Mouse (Mus musculus) urinary bladder, adult 18-20 months (tissue): ENCODE results near the gene Vmn1r23.
"Not testable (repeated sequence)": the region's sequence is repeated elsewhere in the genome, so short reads cannot be mapped to it uniquely, and the experiment has no call there.

ENCODE experiments used
- DNase-seq, 2 experiments: peaks; one replicate each; pipeline ENCODE4 v3.0.0; 2022; ENCODE audit warnings: low spot score in 2 of 2, mixed read lengths in 2 of 2

Gene Vmn1r23

DNA sequence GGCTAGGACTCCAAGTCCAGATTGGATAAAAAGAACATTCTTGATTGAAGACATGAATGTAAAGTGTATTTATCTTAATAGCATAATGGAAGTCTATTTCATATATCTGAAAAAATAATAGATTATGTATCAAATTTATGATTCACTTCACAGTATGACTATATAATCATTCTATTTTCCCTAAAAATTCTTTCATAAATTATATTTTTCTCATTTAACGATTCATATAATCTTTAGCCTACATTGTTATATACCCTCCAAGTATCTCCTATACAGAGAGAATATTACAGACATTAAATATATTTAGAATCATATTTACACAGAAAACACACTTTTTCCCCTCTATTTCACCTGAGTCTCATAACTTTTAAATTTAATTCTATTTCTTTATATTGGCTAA is at the start of gene Vmn1r23:
Vmn1r23 (minus strand) TSS at position 101 of the 400 bp plus-strand sequence.
- DNase-seq = no peak

DNA sequence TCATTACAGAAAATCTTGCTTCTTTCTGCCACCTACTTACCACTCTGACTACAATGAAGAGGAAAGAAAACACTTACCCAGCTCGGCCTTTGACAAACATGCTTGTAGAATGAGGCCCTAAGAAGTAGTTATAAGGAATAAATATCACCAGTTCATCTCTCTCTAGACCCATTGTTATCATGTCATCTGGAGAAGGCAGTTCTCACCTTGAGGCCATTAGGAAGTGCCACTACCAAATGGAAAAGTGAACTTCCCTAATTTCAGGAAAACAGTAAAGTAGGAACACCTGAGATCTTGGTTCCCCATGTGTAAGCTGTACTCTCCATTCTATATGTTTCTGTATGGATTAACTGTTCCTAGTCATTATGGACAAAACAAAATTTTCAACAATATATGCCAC is 34.8 kb upstream of the Vmn1r23 start, which contains the start of gene Vmn1r24:
Vmn1r24 (minus strand) TSS at position 101 of the 400 bp plus-strand sequence.
- not testable (repeated sequence) for DNase-seq

DNA sequence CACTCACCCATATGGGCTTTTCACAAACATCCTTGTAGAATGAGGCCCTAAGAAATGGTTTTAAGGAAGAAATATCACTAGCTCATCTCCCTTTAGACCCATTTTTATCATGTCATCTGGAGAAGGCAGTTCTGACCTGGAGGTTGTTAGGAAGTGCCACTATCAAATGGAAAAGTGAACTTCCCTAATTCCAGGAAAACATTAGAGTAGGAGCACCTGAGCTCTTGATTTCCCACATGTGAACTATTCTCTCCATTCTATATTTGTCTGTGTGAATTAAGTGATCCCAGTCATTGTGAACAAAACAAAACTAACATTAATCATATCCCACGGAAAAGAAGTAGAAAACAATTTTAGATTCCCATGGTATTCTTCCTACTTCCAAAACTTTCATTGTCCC is 18.7 kb downstream of the Vmn1r23 start, which contains the start of gene Vmn1r22:
Vmn1r22 (minus strand) TSS at position 101 of the 400 bp plus-strand sequence.
- no peak for DNase-seq
